Mouse (Mus musculus) forebrain, embryonic 11.5 days (tissue): ENCODE results near the gene Eif2b5. TPM values are rescaled to one million over a fixed set of nuclear protein-coding genes. Genes with fewer than 3 reads are reported as not detected.
"Not testable (repeated sequence)": the region's sequence is repeated elsewhere in the genome, so short reads cannot be mapped to it uniquely, and the experiment has no call there.

Experiments
- ATAC-seq: fragments of 200-750 bp; cut with Nextera tagmentation; replicated peaks from 2 replicates; pipeline ENCODE4 v1.8.0; 2017; ENCODE audit warnings: moderate TSS enrichment; ENCODE audit not compliant: low FRiP score
- DNase-seq: peaks from one replicate; pipeline ENCODE4 v3.0.0-alpha.2; 2017; ENCODE audit warnings: low spot score
- H3K27ac ChIP-seq: fragments of 300-500 bp; sonication (generic); 2 replicates; pipeline ENCODE4 v1.5.1; 2014; ENCODE audit warnings: low read depth, low read length
- H3K27me3 ChIP-seq: fragments of 300-500 bp; sonication (generic); 2 replicates; pipeline ENCODE4 v1.6.1; 2014; ENCODE audit warnings: mild to moderate bottlenecking, low read length, mixed read lengths; ENCODE audit not compliant: control insufficient read depth, insufficient read depth
- H3K36me3 ChIP-seq: fragments of 300-500 bp; sonication (generic); 2 replicates; pipeline ENCODE4 v1.6.1; 2014; ENCODE audit warnings: mild to moderate bottlenecking, low read length, moderate library complexity, mixed read lengths; ENCODE audit not compliant: control insufficient read depth, insufficient read depth
- H3K4me1 ChIP-seq: fragments of 300-500 bp; sonication (generic); replicated peaks from 2 replicates; pipeline ENCODE4 v1.6.1; 2014; ENCODE audit warnings: low read length, mixed read lengths; ENCODE audit not compliant: control insufficient read depth, insufficient read depth
- H3K4me2 ChIP-seq: fragments of 300-500 bp; sonication (generic); 2 replicates; pipeline ENCODE4 v1.6.1; 2014; ENCODE audit warnings: low read depth, mild to moderate bottlenecking, low read length, moderate library complexity, mixed read lengths; ENCODE audit not compliant: severe bottlenecking
- H3K4me3 ChIP-seq: fragments of 300-500 bp; sonication (generic); 2 replicates; pipeline ENCODE4 v1.5.1; 2014; ENCODE audit warnings: low read depth, low read length
- H3K9ac ChIP-seq: fragments of 300-500 bp; sonication (generic); 2 replicates; pipeline ENCODE4 v1.6.1; 2014; ENCODE audit warnings: low read length
- H3K9me3 ChIP-seq: fragments of 300-500 bp; sonication (generic); 2 replicates; pipeline ENCODE4 v1.6.1; 2016; ENCODE audit warnings: low read length, mixed read lengths; ENCODE audit not compliant: control insufficient read depth
- WGBS: fragments of 180-500 bp; shearing (Covaris S2); extraction: QIAGEN DNeasy Blood & Tissue Kit; methylation state at CpG from one replicate; pipeline ENCODE4 v1.1.7; 2014; 5-methylcytosine and 5-hydroxymethylcytosine counted together
- polyA plus RNA-seq: library from polyadenylated mRNA; unstranded; fragments of >200 nt; fragmentation: Nextera tagmentation; extraction: Ambion mirVana; gene quantifications from 2 replicates; pipeline ENCODE4 v1.2.1, GENCODE M21; 2014

Gene Eif2b5
- 135 and 138 TPM in 2 replicates for polyA plus RNA-seq

DNA sequence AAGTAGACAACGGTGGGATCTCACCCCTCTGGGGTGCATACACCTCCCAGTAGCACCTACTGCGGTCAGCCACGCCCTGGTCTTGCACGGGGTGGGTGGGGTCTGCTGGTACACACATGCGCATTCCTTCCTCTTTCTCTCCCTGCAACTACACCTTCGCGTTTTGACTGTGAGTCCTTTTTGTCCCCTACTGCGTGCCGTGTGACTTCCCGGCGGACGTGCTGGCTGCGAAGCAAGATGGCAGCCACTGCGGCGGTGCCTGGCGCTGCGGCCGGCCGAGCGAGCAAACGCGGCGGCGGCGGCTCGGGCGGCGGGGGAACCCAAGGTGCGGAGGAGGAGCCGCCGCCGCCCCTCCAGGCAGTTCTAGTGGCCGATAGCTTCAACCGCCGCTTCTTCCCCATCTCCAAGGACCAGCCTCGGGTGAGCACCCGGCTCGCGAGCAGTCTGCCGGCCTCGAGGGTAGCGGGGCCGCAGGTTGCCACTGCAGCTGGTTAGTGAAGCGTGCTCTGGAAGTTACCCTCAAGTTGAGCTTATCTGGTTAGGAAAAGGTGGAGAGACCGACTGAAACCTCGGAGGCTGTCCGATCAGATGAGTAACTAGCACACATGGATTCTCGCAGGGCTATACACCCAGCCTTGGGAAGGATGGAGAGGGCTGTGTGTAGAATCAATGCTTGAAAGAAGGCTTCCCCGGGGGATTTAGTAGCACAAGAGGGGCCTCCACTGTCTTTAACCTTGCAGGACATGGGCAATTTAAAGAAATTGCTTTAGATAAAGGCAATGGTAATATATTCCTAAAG, at the start of gene Eif2b5:
Eif2b5 (plus strand) TSS at position 141 of the 799 bp plus-strand sequence.
- ATAC-seq (peak; percentile 95), DNase-seq (peak; percentile 90)
- peaks cover 2% of the 10 kb centered on the region; the same call in 1 of the 2 replicates for H3K4me1 ChIP-seq
- peaks cover 20% of the 10 kb centered on the region for H3K36me3 ChIP-seq
- H3K9me3 ChIP-seq = no peaks in the 10 kb centered on the region
- H3K9ac ChIP-seq = peak within 1 kb of the TSS; percentile 95
- H3K4me3 ChIP-seq = peak within 1 kb of the TSS; percentile 92
- H3K4me2 ChIP-seq = peak within 1 kb of the TSS; percentile 77
- under 1% methylated on average over 49 of the region's 49 CpGs for WGBS
- H3K27ac ChIP-seq = peak within 1 kb of the TSS; percentile 62; the same call in 1 of the 2 replicates
- no peaks in the 10 kb centered on the region; the same call in 1 of the 2 replicates for H3K27me3 ChIP-seq

GRCm38 (mm10) chr16:20451774-20452173, 46.8 kb upstream of the Eif2b5 start:
- Histone ChIP-seq H3K27ac (no peak overlapping the region), H3K4me1 (no peaks in the 10 kb centered on the region), H3K4me2 (no peak overlapping the region), H3K4me3 (no peak overlapping the region), H3K36me3 (no peaks in the 10 kb centered on the region), H3K9me3 (no peaks in the 10 kb centered on the region), H3K27me3 (no peaks in the 10 kb centered on the region), H3K9ac (no peak overlapping the region)
- ATAC-seq = no peak
- 81% methylated on average over 6 of the region's 6 CpGs for WGBS
- no peak for DNase-seq

- ATAC-seq = no peak
- Histone ChIP-seq H3K27ac (no peak overlapping the region), H3K4me3 (no peak overlapping the region), H3K4me1 (no peaks in the 10 kb centered on the region), H3K9me3 (no peaks in the 10 kb centered on the region), H3K27me3 (no peaks in the 10 kb centered on the region), H3K4me2 (no peak overlapping the region), H3K36me3 (no peaks in the 10 kb centered on the region), H3K9ac (no peak overlapping the region)
- DNase-seq = no peak
- WGBS = 93% methylated on average over 6 of the region's 6 CpGs
These were observed 44.4 kb upstream of the Eif2b5 start for GRCm38 (mm10) chr16:20454155-20454654.

GRCm38 (mm10) chr16:20456106-20456505, 42.5 kb upstream of the Eif2b5 start:
- H3K9me3 ChIP-seq = no peaks in the 10 kb centered on the region
- no peaks in the 10 kb centered on the region for H3K4me1 ChIP-seq
- ATAC-seq = no peak
- H3K27ac ChIP-seq = no peak overlapping the region
- DNase-seq = no peak
- no peak overlapping the region for H3K4me3 ChIP-seq
- no peak overlapping the region for H3K4me2 ChIP-seq
- H3K9ac ChIP-seq = no peak overlapping the region
- WGBS = 40% methylated on average over 1 of the region's 1 CpGs
- H3K27me3 ChIP-seq = no peaks in the 10 kb centered on the region
- no peaks in the 10 kb centered on the region for H3K36me3 ChIP-seq

DNA sequence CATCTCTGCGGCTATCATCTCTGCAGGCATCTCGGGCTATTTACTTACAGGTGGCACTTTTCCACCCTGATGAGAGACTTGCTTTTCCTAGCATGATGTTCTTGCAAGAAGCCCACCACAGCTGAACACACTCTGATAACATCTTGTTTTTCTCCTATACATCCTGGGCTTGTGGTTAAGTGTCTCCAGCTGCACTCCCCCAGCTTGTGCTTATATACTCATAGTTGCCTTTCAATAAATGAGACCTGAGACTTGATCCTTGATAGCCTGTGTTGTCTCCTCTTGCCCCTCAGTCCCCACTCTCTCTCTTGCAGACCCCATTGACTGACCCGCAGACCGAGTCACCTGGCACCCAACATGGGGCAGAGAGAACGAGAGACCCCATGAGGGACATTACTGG, 39.9 kb upstream of the Eif2b5 start:
- DNase-seq, H3K9ac ChIP-seq, H3K27me3 ChIP-seq, H3K9me3 ChIP-seq, H3K4me3 ChIP-seq, H3K4me2 ChIP-seq, ATAC-seq, H3K4me1 ChIP-seq, H3K36me3 ChIP-seq, H3K27ac ChIP-seq: not testable (repeated sequence)
- 95% methylated on average over 5 of the region's 5 CpGs for WGBS

DNA sequence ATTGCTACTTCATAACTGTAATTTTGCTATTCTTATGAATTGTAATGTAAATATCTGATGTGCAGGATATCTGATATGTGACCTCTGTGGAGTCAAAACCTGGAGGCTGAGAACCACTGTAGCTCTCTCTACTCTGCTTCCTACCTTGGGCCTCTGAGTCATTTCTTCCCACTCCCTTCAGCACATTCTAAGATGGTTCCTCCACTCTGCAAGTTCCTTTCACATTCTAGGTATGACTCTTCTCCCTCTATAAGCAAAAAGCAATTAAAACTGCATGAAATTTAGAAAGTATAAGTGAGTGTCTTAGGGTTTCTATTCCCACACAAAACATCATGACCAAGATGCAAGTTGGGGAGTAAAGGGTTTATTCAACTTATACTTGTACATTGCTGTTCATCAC, 33.9 kb upstream of the Eif2b5 start:
- no peaks in the 10 kb centered on the region for H3K36me3 ChIP-seq
- no peak overlapping the region for H3K9ac ChIP-seq
- no peaks in the 10 kb centered on the region for H3K27me3 ChIP-seq
- no peaks in the 10 kb centered on the region for H3K4me1 ChIP-seq
- ATAC-seq (no peak), DNase-seq (no peak)
- H3K4me2 ChIP-seq = no peak overlapping the region
- H3K4me3 ChIP-seq = no peak overlapping the region
- no peak overlapping the region for H3K27ac ChIP-seq
- no peaks in the 10 kb centered on the region for H3K9me3 ChIP-seq

DNA sequence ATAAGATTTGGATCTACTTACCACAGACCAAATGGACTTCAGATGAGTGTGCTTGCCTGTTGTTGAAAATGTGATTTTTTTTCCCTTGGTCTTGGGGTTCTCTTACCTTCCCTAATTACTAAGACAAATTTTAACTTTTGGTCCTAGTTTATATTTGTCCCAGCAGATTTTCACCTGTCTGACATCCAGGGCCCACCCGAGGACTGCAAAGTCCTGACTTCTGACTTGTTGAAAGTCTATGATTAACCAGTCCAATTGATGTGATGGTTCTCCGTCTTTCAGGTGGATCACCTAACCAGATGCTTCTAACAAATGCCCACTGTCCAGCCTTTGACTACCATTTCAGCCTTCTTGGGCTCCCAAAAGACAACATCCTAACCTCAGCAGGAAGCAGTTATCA, 27.6 kb upstream of the Eif2b5 start:
- Histone ChIP-seq H3K27ac (no peak overlapping the region), H3K4me1 (no peaks in the 10 kb centered on the region), H3K27me3 (no peaks in the 10 kb centered on the region), H3K36me3 (no peaks in the 10 kb centered on the region), H3K4me2 (no peak overlapping the region), H3K9me3 (no peaks in the 10 kb centered on the region), H3K9ac (no peak overlapping the region), H3K4me3 (no peak overlapping the region)
- no peak for ATAC-seq
- WGBS = 88% methylated on average over 2 of the region's 2 CpGs
- DNase-seq = no peak

DNA sequence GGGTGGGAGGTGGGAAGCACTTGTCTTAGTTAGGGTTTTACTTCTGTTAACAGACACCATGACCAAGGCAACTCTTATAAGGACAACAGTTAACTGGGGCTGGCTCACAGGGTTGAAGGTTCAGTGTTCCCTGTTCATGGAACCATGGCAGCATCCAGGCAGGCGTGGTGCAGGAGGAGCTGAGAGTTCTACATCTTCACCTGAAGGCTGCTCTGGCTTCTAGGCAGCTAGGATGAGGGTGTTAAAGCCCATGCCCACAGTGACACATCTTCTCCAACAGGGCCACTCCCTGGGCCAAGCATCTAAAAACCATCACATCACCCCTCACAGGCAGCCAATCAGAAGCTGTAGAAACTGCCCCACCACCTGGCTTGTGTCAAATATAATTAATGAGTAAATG, 26.9 kb upstream of the Eif2b5 start:
- no peak overlapping the region for H3K4me3 ChIP-seq
- no peak overlapping the region for H3K27ac ChIP-seq
- no peaks in the 10 kb centered on the region for H3K36me3 ChIP-seq
- ATAC-seq (no peak), DNase-seq (no peak)
- WGBS = 53% methylated on average over 1 of the region's 1 CpGs
- no peaks in the 10 kb centered on the region for H3K9me3 ChIP-seq
- H3K27me3 ChIP-seq = no peaks in the 10 kb centered on the region
- no peak overlapping the region for H3K4me2 ChIP-seq
- H3K4me1 ChIP-seq = no peaks in the 10 kb centered on the region
- H3K9ac ChIP-seq = no peak overlapping the region

DNA sequence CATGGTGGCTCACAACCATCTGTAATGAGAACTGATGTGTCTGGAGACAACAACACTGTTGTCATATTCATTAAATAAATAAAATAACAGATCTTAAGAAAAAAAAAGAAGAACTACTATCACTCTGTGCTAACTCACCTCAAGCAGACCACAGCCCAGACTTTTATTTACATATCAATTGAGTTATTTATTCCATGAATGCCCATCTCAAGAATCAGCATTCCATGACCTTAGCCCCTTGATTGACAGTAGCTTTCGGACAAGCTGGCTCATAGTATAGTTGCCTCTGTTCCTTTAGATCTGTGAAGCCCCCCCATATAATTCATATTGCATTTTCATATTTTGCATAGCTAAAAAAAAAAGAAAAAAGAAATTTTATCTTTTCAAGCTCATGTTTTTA, 24.9 kb upstream of the Eif2b5 start:
- Histone ChIP-seq H3K4me3 (no peak overlapping the region), H3K27me3 (no peaks in the 10 kb centered on the region), H3K4me2 (no peak overlapping the region), H3K9me3 (no peaks in the 10 kb centered on the region), H3K4me1 (no peaks in the 10 kb centered on the region), H3K9ac (no peak overlapping the region), H3K27ac (no peak overlapping the region), H3K36me3 (no peaks in the 10 kb centered on the region)
- WGBS = 81% methylated on average over 1 of the region's 1 CpGs
- ATAC-seq (no peak), DNase-seq (no peak)
